Mouse (Mus musculus) NIH3T3 (cell line): ENCODE data around the gene Zbtb11.
A peak's percentile ranks its signal among the peaks of the same experiment; 100 is the strongest.

Source experiments
- DNase-seq: peaks from one replicate; pipeline ENCODE4 v3.0.0-alpha.2; 2012; ENCODE audit warnings: low read depth

The Zbtb11 gene

DNA sequence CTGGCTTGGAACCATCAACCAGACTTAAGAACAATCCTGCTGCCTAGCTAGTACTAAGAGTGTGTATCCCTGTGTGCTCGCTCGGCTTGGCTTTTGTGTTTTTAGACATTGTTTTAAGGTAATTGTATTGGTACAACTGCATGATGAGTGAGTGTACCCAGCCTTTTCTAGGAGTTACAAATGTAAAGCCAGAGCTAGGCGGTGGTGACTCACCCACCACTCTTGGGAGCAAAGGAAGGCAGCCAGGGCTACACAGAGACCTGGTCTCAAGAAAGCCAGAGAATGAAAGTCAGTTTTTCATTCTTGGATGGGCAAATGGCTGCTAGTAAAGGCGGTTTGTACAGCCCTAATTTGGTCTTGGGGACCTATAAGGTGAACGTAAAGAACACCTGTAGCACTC lies 3.3 kb upstream of the Zbtb11 start:
- peak; percentile 53 for DNase-seq

DNA sequence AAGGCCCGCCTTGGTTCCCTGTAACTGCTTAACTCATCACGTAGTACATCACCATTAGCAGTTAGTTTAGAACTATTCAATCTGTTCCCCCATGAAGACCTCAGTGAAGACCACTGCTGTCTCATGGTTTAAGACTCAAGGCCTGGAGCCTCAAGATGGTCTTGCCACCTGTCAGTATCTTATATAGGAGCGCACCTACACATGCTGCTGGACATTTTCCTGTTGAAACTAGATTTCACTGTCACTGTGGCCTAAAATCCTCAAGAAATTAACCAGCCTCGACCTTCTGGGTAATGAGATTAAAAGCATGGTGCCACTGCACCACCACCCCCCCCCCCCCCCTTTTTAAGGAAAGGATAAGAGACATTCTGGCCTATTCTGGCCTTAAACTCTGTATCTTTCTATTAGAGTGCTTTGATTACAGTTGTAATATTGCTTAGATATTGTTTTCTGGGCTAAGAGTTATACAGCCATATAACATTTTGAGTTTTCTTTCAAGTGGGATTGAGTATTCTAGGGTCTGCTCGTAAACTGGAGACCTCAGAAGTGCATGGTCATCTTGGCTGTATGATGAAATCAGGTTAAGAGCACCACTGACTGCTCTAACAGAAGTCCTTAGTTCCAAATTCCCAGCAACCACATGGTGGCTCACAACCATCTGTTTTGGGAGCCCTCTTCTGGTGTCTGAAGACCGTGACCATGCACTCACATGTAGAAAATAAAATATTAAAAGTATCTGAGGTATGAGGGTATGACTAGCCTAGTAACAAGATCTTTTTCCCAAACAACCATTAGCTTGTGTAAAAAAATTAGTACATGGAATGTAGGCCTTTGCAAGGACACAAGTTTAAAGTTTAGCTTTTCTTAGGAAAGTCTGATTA lies 1.7 kb upstream of the Zbtb11 start:
- peak; percentile 18 for DNase-seq

DNA sequence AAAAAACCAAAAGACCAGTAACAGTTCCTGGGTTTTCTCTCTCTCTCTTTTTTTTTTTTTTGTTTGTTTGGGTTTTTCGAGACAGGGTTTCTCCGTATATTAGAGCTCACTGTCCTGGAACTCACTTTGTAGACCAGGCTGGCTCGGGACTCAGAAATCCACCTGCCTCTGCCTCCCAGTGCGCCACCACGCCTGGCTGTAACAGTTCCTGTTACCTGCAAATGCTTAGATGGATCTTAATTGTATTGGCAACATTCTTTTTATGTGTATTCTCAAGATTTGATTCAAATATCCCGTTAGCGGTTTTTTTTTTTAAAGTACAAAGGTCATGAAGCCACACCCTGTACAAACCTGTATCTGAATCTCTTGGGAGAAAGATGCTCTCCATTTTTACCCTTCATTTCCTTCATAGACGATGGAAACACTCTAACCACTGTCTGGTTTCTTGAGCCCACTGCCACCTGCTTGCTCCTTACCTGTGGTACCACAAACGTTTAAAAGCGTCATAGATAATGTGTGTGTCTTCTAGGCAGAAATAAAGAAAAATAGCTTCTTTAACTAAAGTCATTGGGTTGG lies 969 bp upstream of the Zbtb11 start:
- no peak for DNase-seq

DNA sequence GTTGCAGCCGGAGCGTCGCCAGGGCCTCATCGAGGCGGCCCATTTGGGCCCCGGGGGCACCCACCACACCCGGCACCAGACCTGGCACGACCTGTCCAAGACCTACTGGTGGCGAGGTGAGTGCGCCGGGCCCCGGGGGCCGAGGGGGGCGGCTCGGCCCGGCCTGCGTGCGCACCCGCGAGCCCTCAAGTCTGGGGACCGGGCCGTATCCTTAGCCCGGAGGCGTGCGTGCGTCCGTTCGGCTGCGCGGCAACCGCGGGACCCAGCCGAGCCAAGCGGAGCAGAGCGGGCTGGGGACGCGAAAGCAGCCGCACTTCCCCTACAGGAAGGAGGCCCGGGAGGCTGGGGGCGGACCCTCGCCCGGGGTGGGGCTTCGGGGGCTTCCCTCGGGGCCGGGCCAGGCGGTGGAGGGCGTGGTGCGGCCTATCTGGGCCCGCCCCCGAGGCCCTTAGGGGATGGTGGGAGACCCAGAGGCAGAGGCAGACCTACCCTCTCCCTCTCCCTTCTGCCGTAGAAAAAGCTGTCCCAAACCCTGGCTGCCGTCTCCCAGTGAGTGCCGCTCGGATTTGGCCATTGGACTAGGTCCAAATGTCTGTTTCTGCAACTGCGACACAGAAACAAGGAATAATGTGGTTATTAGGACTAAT lies 696 bp downstream of the Zbtb11 start:
- peak; percentile 93 for DNase-seq

DNA sequence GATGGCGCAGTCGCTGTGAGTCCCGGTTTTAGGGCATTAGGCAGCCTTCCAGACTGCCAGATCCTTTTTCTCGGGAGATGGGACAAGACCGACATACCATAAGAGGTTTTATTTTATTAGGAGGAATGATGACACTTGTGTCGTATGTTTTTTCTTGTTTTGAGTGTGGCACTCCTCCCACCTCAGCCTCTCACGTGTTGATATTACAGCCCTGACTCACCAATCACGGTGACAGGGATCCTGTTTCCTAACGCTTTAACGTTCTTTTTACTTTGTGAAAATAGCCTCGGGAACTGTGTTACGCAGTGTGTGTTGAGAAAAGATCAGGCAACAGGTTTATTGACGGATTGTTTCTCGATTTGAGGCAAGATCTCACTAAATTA lies 1.2 kb downstream of the Zbtb11 start:
- DNase-seq: peak; percentile 83

DNA sequence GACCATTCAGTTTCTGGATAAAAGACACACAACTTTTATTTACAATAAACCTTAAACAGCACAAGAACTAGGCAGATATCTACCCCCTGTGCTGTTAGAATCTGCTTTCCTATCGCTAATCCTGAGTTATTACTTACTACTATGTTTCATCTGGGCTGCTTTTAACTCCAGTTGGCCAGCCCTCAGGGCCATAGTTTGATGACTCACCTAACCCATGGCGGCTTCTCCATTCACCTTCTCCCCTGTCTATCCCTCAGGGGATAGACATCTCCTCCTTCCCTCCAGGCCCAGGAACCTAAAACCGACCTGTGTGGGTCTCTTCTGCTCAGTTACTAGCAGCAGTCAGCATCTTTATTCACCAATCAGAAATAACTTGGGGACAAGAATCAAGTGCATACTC lies 12.3 kb downstream of the Zbtb11 start:
- no peak for DNase-seq

DNA sequence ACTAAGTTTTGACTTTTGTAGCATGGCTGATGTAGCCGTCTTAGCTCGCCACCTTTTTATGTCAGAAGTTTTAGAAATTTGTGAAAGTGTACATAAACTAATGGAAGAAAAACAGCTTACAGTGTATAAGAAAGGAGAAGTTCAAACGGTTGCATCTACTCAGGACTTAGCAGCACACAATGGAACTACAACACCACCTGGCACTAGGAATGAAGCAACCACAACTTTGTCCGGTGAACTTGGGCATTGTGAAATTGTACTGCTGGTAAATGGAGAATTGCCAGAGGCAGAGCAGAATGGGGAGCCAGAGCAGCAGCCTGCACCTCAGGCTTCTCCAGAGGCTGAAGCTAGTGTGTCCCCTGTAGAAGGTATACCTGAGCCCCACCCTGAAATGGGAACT lies 16.6 kb downstream of the Zbtb11 start:
- DNase-seq: no peak

DNA sequence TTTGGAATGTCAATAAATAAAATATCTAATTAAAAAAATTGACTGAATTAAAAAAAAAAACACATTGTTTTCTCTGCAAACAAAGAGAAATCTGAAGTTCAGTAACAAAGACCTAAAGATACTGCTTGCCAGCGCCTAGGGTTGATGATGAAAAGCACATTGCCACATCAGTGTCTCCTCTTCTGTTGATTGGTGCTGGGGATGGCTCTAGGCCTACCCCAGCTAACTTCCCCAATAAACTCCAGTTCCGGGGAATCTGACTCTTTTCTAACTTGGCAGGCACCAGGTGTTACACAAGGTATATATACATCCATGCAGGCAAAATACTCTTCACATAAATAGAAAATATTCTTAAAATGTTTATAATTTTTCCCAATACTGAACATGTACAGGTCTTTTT lies 20.6 kb downstream of the Zbtb11 start:
- no peak for DNase-seq

DNA sequence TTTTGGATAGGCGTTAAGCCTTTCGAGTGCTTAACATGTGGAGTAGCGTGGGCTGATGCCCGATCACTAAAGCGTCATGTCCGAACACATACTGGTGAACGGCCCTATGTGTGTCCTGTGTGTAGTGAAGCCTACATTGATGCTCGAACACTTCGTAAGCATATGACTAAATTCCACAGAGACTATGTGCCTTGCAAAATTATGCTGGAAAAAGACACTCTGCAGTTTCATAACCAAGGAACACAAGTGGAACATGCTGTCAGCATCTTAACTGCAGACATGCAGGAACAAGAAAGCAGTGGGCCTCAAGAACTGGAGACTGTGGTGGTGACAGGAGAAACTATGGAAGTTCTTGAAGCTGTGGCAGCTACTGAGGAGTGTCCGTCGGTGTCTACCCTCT lies 33.1 kb downstream of the Zbtb11 start:
- DNase-seq: no peak

DNA sequence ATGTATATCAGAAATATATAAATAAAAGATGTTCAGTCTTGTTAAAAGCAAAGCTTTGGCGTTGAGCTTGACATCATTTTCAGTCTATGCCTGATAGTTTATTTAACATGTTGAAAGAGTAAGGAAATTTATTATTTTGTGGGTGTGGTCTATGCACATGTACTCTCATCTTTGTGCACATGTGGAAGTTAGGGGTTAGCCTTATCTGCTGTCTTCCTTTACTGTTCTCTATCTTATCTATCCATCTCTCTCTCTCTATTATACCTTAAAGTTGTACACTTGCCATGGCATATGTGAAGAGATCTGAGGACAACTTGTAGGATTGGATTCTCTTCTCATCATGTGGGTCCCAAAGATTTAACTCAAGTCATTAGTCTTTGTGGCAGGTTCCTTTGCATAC lies 35.2 kb downstream of the Zbtb11 start:
- no peak for DNase-seq

DNA sequence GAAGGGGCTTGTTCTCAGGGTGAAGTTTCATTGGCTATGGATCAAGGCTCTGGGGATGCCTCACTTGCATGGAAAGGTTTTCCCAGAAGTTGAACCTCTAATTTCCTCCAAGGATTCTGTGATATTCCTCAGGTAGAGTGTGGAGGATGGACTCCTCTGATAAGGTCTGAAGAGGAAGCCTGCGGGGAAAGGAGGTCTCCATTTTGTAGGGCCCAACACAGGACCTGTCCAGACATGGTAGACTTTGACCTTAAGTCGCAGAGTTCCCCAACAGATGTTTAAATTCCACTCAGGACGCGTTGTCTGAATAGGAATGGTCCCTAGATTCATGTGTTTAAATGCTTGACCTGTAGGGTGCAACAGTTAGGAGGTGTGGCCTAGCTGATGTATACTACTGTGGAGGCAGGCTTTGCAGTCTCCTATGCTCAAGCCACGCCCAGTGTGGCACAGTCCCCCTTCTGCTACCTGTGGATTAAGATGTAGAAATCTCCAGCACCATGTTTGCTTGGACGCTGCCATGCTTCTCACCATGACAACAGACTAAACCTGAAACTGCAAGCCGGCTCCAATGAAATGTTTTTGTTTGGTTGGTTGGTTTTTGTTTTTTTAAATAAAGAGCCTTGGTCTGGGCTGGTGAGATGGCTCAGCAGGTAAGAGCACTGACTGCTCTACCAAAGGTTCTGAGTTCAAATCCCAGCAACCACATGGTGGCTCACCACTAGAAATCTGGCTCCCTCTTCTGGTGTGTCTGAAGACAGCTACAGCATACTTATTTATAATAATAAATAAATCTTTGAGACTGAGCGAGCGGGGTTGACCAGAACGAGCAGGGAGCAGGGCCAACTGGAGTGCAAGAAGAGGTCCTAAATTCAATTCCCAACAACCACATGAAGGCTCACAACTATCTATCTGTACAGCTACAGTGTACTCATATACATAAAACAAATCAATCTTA lies 39.4 kb downstream of the Zbtb11 start:
- no peak for DNase-seq

DNA sequence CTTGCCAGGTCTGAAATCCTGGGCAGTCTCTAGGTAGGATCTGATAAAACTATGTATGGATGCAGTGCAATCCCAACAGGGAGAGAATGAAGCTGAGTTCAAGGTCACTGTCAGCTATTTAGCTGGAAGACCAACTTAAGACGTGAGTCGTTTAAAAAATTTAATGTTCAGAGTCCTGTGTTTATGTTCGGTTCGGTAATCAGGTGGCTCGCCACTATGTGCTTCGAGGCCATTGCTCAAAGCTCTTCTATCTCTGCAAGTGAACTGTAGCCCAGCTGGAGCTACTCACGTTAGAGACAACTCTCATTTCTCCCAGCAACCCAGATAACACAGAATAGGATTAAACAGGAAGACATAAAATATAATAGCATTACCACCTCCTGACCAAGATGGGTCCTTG lies 40.4 kb downstream of the Zbtb11 start:
- DNase-seq: no peak

DNA sequence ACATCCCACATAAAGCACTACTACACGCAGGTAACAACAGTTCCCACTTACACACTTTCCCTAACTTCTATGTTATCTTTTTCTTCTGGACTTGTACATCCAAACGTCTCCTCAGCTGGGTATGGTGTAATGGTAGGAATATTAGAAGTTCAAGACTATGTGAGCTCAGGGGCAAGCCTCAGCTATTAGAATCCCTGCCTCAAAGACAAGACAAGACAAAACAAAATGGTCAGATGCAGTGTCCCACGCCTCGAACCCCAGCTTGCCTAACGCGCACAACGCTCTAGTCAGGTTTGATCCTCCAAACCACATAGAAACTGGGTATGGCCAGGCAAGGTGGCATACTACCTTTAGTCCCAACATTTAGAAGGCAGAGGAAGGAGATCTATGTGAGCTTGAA lies 46.0 kb downstream of the Zbtb11 start:
- DNase-seq: no peak

DNA sequence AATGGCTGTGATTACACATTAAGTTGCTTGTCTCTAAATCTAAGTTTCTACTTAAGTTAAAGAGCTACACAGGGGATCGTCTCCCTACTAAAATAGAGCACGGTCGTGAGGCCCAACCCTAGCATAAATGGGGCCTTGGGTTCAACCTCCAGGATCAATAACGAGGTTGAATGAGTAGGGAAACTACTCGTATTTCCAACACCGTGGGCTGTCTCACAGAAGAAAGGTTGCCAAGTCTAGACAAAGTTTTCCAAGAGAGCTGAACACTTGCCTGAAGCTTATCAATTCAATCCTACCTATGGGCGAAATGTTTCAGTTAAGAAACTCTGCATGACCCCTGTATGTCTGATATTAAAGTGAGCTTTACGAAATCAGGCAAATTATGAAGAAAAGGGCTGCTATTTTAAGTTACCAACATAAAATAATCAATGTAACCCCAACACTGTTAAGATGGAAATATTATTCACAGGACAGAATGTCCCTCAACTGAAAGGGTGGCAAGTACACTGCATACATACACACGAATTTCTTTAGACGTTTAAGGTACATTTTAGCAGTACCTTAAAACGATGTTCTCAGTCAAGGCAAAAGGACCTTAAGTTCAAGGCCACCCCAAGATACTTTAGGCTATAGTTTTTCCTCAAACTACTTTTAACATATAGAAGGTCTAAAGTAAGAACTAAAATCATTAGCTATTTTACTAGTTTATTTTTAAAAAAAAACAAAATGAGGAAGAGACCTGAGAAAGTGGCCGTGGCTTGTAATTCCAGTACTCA lies 54.4 kb downstream of the Zbtb11 start:
- no peak for DNase-seq

DNA sequence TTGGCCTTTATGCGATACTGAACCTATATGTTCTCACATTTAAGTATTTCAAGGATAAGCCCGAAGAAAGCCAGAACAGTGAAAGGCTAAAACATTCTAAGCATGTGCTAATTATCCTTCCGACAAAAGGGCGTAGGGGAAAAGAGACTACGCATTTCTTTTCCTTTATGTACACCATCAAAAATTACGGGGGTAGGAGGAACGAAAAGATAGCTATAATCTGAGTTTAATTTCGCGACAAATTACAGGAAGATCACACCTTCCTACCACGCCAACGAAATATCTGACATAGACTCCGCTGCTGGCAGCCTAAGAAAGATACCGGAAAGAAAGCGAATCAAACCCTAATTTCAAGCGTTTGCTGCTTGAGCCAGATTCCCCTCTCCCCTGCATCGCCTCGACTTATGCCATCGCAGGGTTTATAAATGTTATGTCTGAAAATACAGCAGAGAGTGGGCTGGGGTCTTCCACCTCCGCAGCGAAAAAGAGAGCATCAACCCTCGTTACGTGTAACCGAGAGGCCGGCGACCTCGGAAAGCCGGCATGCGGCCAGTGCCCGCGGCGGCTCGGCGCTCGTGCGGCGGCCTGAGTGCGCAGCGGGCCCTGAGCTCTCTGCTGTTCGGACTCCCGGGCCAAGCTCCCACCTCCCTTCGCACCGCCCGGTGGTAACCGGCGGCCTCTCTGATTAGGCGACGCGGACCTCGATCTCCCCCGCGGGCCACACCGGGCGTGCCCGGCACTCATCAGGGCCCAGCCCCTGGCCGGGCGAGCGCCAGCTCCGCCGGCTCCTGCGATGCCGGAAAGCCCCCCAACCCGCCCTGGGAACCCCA lies 55.3 kb downstream of the Zbtb11 start:
- DNase-seq: peak; percentile 62

DNA sequence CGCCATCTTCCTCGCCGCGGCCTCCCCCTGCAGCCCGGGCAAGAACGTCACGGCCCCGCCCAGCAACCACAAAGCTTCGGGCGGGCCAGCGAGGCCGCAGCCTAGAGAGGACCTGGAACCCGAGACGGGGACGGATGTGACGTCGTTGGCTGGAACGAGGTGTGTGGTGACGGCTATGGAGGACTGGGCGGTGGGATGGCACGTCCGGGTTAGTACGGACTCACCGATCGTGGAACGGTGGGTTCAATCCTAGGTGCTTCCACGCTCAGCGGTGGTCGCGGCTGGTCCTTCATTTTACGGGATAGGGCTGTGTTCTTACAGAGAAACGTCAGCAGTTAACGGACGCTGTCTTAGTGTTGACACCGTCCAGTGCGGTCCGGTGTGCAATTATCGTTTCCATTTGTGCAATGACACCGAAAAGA lies 56.0 kb downstream of the Zbtb11 start, which contains the start of gene Pcnp:
Gene Pcnp (minus strand): TSS at position 79 of the 422 bp plus-strand sequence.
- DNase-seq: peak; percentile 98

DNA sequence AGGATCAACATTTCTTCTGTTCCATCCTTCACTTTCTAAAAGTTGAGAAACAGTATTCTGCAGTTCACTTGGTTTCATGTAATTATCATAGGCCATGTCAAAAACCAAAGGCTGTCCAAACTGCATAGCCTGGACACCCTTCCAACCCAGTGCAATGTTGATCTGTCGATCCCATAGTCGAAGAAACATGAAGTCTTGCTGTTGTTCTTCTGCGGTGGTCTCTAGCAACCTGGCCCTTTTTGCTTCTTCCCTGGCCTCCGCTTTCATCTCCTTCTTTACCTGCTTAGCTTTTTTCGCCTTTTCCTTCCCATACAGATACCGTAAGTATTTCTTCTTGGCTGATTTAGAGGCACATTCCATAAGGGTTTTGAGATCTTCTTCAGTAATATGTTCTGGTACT lies 60.9 kb downstream of the Zbtb11 start:
- no peak for DNase-seq

DNA sequence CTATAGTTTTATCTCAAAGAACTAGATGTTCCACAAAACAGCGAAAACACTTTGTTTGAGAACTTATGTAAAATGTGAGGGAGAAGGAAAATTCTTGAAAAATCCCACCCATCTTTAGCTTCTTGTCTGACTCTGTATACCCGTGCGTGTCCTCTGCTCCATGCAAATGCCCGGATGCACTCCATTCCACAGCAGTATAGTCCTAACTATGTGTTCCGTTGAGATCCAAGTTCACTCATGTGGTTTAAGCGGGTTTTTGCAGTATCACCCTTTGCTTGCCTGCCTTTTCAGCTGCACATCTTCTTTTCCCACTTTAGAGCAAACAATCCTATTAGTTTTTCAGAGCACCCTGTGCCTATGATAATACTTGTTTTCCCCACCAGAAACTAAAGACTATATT lies 62.8 kb downstream of the Zbtb11 start:
- DNase-seq: peak; percentile 61

DNA sequence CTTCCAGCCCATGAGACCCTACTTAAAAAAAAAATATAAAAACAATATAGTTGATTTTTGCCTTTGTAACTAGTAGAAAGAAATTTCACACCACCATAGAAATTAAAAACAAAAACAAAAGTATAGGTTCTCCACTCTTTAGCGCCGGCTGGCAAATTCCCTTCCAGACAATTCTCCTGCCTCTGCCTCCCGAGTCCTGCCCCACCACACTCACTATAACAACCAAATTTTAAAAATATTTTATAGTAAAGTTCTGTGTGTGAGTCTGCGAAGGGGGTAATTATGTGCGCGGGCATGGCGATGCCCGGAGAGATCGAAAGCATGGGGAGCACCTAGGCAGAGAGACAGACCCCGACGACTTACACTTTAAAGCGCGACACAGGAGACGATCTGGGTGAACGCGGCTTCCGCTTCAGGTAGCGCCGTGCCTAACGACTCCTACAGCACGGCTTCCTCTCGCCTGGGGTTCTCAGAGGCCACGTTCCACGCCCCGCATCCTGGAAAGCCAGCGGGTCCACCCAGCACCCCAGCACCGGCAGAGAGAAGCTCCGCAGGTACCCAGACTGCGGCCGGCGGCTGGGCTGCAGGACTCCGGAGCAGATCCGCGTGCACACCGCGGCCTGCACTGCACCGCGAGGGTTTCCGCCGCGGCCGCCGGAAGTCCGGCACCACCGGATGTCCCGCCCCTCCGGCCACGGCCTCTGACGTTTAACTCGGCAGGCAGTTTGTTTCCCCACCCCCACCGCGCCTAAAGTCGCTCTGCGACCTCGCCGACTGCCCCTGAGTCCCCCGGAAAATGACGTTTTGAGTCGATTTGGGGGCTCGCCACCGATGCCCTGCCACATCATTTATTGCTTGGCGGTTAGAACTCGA lies 63.7 kb downstream of the Zbtb11 start, which contains the start of gene Trmt10c:
Gene Trmt10c (minus strand): TSS at position 682 of the 873 bp plus-strand sequence.
- peak; percentile 91 for DNase-seq
